ENCODE assay signal across 8 mouse cellular contexts in the genomic region with DNA sequence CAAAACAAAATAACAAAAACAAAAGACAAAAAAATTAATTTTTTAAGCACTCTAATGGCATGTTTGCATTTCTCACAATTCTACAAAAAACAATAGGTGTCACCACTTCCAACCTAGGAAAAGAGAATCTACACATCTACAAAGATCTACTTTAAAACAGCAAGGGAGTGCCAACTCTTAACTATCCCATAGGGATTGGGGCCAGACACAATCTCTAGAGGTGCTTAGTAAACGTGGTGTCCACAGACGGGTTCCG. TPM values are rescaled to one million over a fixed set of nuclear protein-coding genes. Genes with fewer than 3 reads are reported as not detected.
A peak's percentile ranks its signal among the peaks of the same experiment; 100 is the strongest.
DNase-seq lines count a peak whose midpoint lies in the region; ATAC-seq and TF ChIP-seq lines count a peak whose summit lies in the region.

Gene Kif4, plus strand, starts transcription at position 192 of the 256 bp plus-strand sequence.

- DNase-seq in lung, postnatal 14 days = no peak
- no peak for DNase-seq in limb, embryonic 14.5 days (ENCODE audit: low spot score)
- DNase-seq in natural killer cell, adult 2 months (ENCODE audit: low spot score in 2 of 2) = no peak
- DNase-seq in cerebellum, postnatal 25 days = no peak
- no peak for DNase-seq in kidney, postnatal 36 days

- peak within 1 kb of the TSS; percentile 67 for H3K4me3 ChIP-seq in lung, embryonic 16.5 days (ENCODE audit: low read length)
- peak within 1 kb of the TSS; percentile 53 for H3K4me3 ChIP-seq in limb, embryonic 14.5 days (replicated peaks; ENCODE audit: low read length)
- H3K4me3 ChIP-seq in stomach, embryonic 14.5 days (ENCODE audit: low read depth, low read length) = peak within 1 kb of the TSS; percentile 55

- WGBS in lung, embryonic 16.5 days = 19% methylated on average over 3 of the region's 3 CpGs
- WGBS in limb, embryonic 14.5 days = 28% methylated on average over 3 of the region's 3 CpGs
- WGBS in stomach, embryonic 14.5 days = 26% methylated on average over 3 of the region's 3 CpGs

- TF ChIP-seq POLR2A in limb, embryonic 14.5 days (IDR thresholded peaks at IDR 0.05; ENCODE audit: borderline replicate concordance, extremely low read depth, insufficient read depth, insufficient read length) = no peak

- H3K9me3 ChIP-seq in lung, embryonic 16.5 days (ENCODE audit: control insufficient read depth, low read length) = no peaks in the 10 kb centered on the region
- no peaks in the 10 kb centered on the region for H3K9me3 ChIP-seq in limb, embryonic 14.5 days (ENCODE audit: control insufficient read depth, low read length)
- H3K9me3 ChIP-seq in stomach, embryonic 14.5 days (ENCODE audit: control insufficient read depth, low read depth, low read length) = no peaks in the 10 kb centered on the region

- H3K27ac ChIP-seq in lung, embryonic 16.5 days (ENCODE audit: low read length) = peak within 1 kb of the TSS; percentile 81
- H3K27ac ChIP-seq in limb, embryonic 14.5 days (replicated peaks; ENCODE audit: low read depth, low read length) = peak within 1 kb of the TSS; percentile 61
- H3K27ac ChIP-seq in stomach, embryonic 14.5 days (ENCODE audit: low read length) = peak within 1 kb of the TSS; percentile 69; the same call in 1 of the 2 replicates

- H3K9ac ChIP-seq in lung, embryonic 16.5 days (ENCODE audit: low read length) = peak within 1 kb of the TSS; percentile 81
- peak within 1 kb of the TSS; percentile 66 for H3K9ac ChIP-seq in limb, embryonic 14.5 days (ENCODE audit: low read depth, low read length, severe bottlenecking)
- H3K9ac ChIP-seq in stomach, embryonic 14.5 days (replicated peaks; ENCODE audit: low read depth, low read length) = peak within 1 kb of the TSS; percentile 50; the same call in 1 of the 2 replicates

- H3K36me3 ChIP-seq in lung, embryonic 16.5 days (ENCODE audit: control insufficient read depth, insufficient read depth, low read length) = 0 out of 2 replicates have a peak, but pooled peaks cover 6% of the 10 kb centered on the region
- H3K36me3 ChIP-seq in limb, embryonic 14.5 days (ENCODE audit: control insufficient read depth, insufficient read depth, low read length) = peaks cover 8% of the 10 kb centered on the region
- H3K36me3 ChIP-seq in stomach, embryonic 14.5 days (ENCODE audit: control insufficient read depth, insufficient read depth, low read length) = no peaks in the 10 kb centered on the region

- H3K27me3 ChIP-seq in lung, embryonic 16.5 days (ENCODE audit: control insufficient read depth, insufficient read depth, low read depth, low read length) = no peaks in the 10 kb centered on the region
- H3K27me3 ChIP-seq in limb, embryonic 14.5 days (ENCODE audit: control insufficient read depth, insufficient read depth, low read length) = no peaks in the 10 kb centered on the region
- no peaks in the 10 kb centered on the region for H3K27me3 ChIP-seq in stomach, embryonic 14.5 days (ENCODE audit: control insufficient read depth, insufficient read depth, low read length)

- no peak for ATAC-seq in lung, embryonic 16.5 days (ENCODE audit: low read depth)
- no peak for ATAC-seq in erythroid progenitor cell, adult 5-6 weeks (replicated peaks; ENCODE audit: low FRiP score, poor library complexity, severe bottlenecking)
- no peak for ATAC-seq in limb, embryonic 14.5 days (ENCODE audit: low FRiP score, low read depth)
- no peak for ATAC-seq in stomach, embryonic 14.5 days (ENCODE audit: insufficient number of reproducible peaks, insufficient read depth, low FRiP score, low read depth)

- peak within 1 kb of the TSS; percentile 65 for H3K4me2 ChIP-seq in lung, embryonic 16.5 days (ENCODE audit: low read depth, low read length)
- peak within 1 kb of the TSS; percentile 63 for H3K4me2 ChIP-seq in limb, embryonic 14.5 days (replicated peaks; ENCODE audit: low read depth, low read length, severe bottlenecking)
- peak within 1 kb of the TSS; percentile 56 for H3K4me2 ChIP-seq in stomach, embryonic 14.5 days (replicated peaks; ENCODE audit: low read depth, low read length)

- H3K4me1 ChIP-seq in lung, embryonic 16.5 days (replicated peaks; ENCODE audit: control insufficient read depth, insufficient read depth, low read length) = no peaks in the 10 kb centered on the region; the same call in 1 of the 2 replicates
- H3K4me1 ChIP-seq in limb, embryonic 14.5 days (ENCODE audit: control insufficient read depth, insufficient read depth, low read length) = no peaks in the 10 kb centered on the region
- H3K4me1 ChIP-seq in stomach, embryonic 14.5 days (ENCODE audit: control insufficient read depth, insufficient read depth, low read length) = 0 out of 2 replicates have a peak, but pooled peaks cover 4% of the 10 kb centered on the region

RNA-seq across cellular contexts. Expression of gene Kif4, which starts in this region (rescaled TPM):
- polyA plus RNA-seq in lung, embryonic 16.5 days (2015; fragmentation: Nextera tagmentation; extraction: Ambion mirVana) = 33.2 and 33.5 TPM in 2 replicates
- total RNA-seq in erythroid progenitor cell, adult 5-6 weeks (2015; ENCODE audit: low replicate concordance) = 137 and 151 TPM in 2 replicates
- total RNA-seq in erythroid progenitor cell, adult 5-6 weeks (2017; ENCODE audit: low replicate concordance) = 205 and 247 TPM in 2 replicates
- 10.9 and 17.6 TPM in 2 replicates for polyA plus RNA-seq in limb, embryonic 14.5 days (2012; rRNA removed)
- polyA plus RNA-seq in limb, embryonic 14.5 days (2014; fragmentation: Nextera tagmentation; extraction: Ambion mirVana) = 21.1 and 24.8 TPM in 2 replicates
- 30.0 and 31.1 TPM in 2 replicates for polyA plus RNA-seq in stomach, embryonic 14.5 days (2014; fragmentation: Nextera tagmentation; extraction: Ambion mirVana)
